Mouse (Mus musculus) heart, embryonic 12.5 days (tissue): ENCODE data around the gene E4f1. TPM values are rescaled to one million over a fixed set of nuclear protein-coding genes. Genes with fewer than 3 reads are reported as not detected.
"Not testable (repeated sequence)": the region's sequence is repeated elsewhere in the genome, so short reads cannot be mapped to it uniquely, and the experiment has no call there.

Experiments used
- ATAC-seq: fragments of 200-750 bp; cut with Nextera tagmentation; 2 replicates; pipeline ENCODE4 v1.8.0; 2017; ENCODE audit warnings: moderate TSS enrichment, moderate library complexity; ENCODE audit not compliant: insufficient number of reproducible peaks, low FRiP score
- H3K27ac ChIP-seq: fragments of 300-500 bp; sonication (generic); 2 replicates; pipeline ENCODE4 v1.5.1; 2016; ENCODE audit warnings: mild to moderate bottlenecking, moderate library complexity; ENCODE audit not compliant: poor library complexity, severe bottlenecking
- H3K27me3 ChIP-seq: fragments of 300-500 bp; sonication (generic); replicated peaks from 2 replicates; pipeline ENCODE4 v1.6.1; 2016; ENCODE audit warnings: mild to moderate bottlenecking, moderate library complexity
- H3K36me3 ChIP-seq: fragments of 300-500 bp; sonication (generic); 2 replicates; pipeline ENCODE4 v1.6.1; 2016; ENCODE audit warnings: mild to moderate bottlenecking, moderate library complexity
- H3K4me1 ChIP-seq: fragments of 300-500 bp; sonication (generic); replicated peaks from 2 replicates; pipeline ENCODE4 v1.6.1; 2016; ENCODE audit warnings: mild to moderate bottlenecking
- H3K4me2 ChIP-seq: fragments of 300-500 bp; sonication (generic); 2 replicates; pipeline ENCODE4 v1.6.1; 2016; ENCODE audit warnings: mild to moderate bottlenecking, moderate library complexity
- H3K4me3 ChIP-seq: fragments of 300-500 bp; sonication (generic); 2 replicates; pipeline ENCODE4 v1.5.1; 2016; ENCODE audit warnings: mild to moderate bottlenecking
- H3K9ac ChIP-seq: fragments of 300-500 bp; sonication (generic); 2 replicates; pipeline ENCODE4 v1.6.1; 2016; ENCODE audit warnings: mild to moderate bottlenecking, moderate library complexity
- H3K9me3 ChIP-seq: fragments of 300-500 bp; sonication (generic); replicated peaks from 2 replicates; pipeline ENCODE4 v1.6.1; 2016; ENCODE audit warnings: mild to moderate bottlenecking, moderate library complexity
- WGBS: fragments of 180-500 bp; shearing (Covaris S2); methylation state at CpG from one replicate; pipeline ENCODE4 v1.1.7; 2016; 5-methylcytosine and 5-hydroxymethylcytosine counted together
- polyA plus RNA-seq: library from polyadenylated mRNA; unstranded; fragments of >200 nt; fragmentation: Nextera tagmentation; extraction: Ambion mirVana; gene quantifications from 2 replicates; pipeline ENCODE4 v1.2.1, GENCODE M21; 2016

Gene E4f1
- polyA plus RNA-seq, 1 experiment from 2014 or later: 22.5 TPM

GRCm38 (mm10) chr17:24429201-24429983, 40.7 kb downstream of the E4f1 start:
- no peak overlapping the region; the same call in 1 of the 2 replicates for H3K4me3 ChIP-seq
- H3K27me3 ChIP-seq: no peaks in the 10 kb centered on the region
- no peak for ATAC-seq
- H3K27ac ChIP-seq: peak overlapping the region; percentile 88
- H3K9ac ChIP-seq: peak overlapping the region; percentile 47
- peaks cover 28% of the 10 kb centered on the region for H3K4me1 ChIP-seq
- H3K36me3 ChIP-seq: peaks cover 33% of the 10 kb centered on the region
- no peaks in the 10 kb centered on the region for H3K9me3 ChIP-seq
- 61% methylated on average over 14 of the region's 14 CpGs for WGBS
- H3K4me2 ChIP-seq: peak overlapping the region; percentile 42

- Histone ChIP-seq H3K9me3 (no peaks in the 10 kb centered on the region), H3K27ac (peak overlapping the region; percentile 98), H3K9ac (peak overlapping the region; percentile 92), H3K36me3 (peaks cover 35% of the 10 kb centered on the region), H3K4me2 (peak overlapping the region; percentile 66), H3K4me1 (peaks cover 28% of the 10 kb centered on the region), H3K4me3 (peak overlapping the region; percentile 80), H3K27me3 (no peaks in the 10 kb centered on the region)
- WGBS: 5% methylated on average over 8 of the region's 8 CpGs
- ATAC-seq: 0 out of 2 replicates have a peak, but pooled peaks have one; percentile 27
Measured at GRCm38 (mm10) chr17:24427170-24427557, 42.9 kb downstream of the E4f1 start.

GRCm38 (mm10) chr17:24426471-24427169, 43.5 kb downstream of the E4f1 start, which contains the start of gene Eci1:
TSS of gene Eci1 (plus strand) at chr17:24426641.
- ATAC-seq: peak; percentile 97
- Histone ChIP-seq H3K4me3 (peak within 1 kb of the TSS; percentile 80), H3K9ac (peak within 1 kb of the TSS; percentile 92), H3K4me1 (peaks cover 28% of the 10 kb centered on the region), H3K9me3 (no peaks in the 10 kb centered on the region), H3K27me3 (no peaks in the 10 kb centered on the region), H3K27ac (peak within 1 kb of the TSS; percentile 98), H3K4me2 (peak within 1 kb of the TSS; percentile 66), H3K36me3 (peaks cover 37% of the 10 kb centered on the region)
- under 1% methylated on average over 48 of the region's 48 CpGs for WGBS

GRCm38 (mm10) chr17:24425905-24426304, 44.2 kb downstream of the E4f1 start:
- H3K27ac ChIP-seq: peak overlapping the region; percentile 98; the same call in 1 of the 2 replicates
- WGBS: 90% methylated on average over 7 of the region's 7 CpGs

GRCm38 (mm10) chr17:24425326-24425725, 44.8 kb downstream of the E4f1 start:
- WGBS: 94% methylated on average over 6 of the region's 8 CpGs
- not testable (repeated sequence) for H3K4me3 ChIP-seq, H3K9ac ChIP-seq, H3K27ac ChIP-seq, ATAC-seq, H3K9me3 ChIP-seq, H3K4me2 ChIP-seq, H3K27me3 ChIP-seq
- Histone ChIP-seq H3K36me3 (peaks cover 48% of the 10 kb centered on the region), H3K4me1 (peaks cover 22% of the 10 kb centered on the region)

More at GRCm38 (mm10) chr17:24425905-24426304, 44.2 kb downstream of the E4f1 start:
- peak overlapping the region; percentile 66 for H3K4me2 ChIP-seq
- peaks cover 43% of the 10 kb centered on the region for H3K36me3 ChIP-seq
- H3K9me3 ChIP-seq: no peaks in the 10 kb centered on the region
- H3K27me3 ChIP-seq: no peaks in the 10 kb centered on the region
- no peak overlapping the region for H3K9ac ChIP-seq
- peaks cover 28% of the 10 kb centered on the region for H3K4me1 ChIP-seq
- no peak for ATAC-seq
- H3K4me3 ChIP-seq: peak overlapping the region; percentile 80; the same call in 1 of the 2 replicates

GRCm38 (mm10) chr17:24424489-24424888, 45.6 kb downstream of the E4f1 start:
- no peak overlapping the region for H3K4me2 ChIP-seq
- peaks cover 57% of the 10 kb centered on the region for H3K36me3 ChIP-seq
- H3K27me3 ChIP-seq: no peaks in the 10 kb centered on the region
- no peak overlapping the region for H3K9ac ChIP-seq
- no peak for ATAC-seq
- H3K9me3 ChIP-seq: no peaks in the 10 kb centered on the region
- no peak overlapping the region for H3K4me3 ChIP-seq
- peaks cover 14% of the 10 kb centered on the region for H3K4me1 ChIP-seq
- no peak overlapping the region for H3K27ac ChIP-seq
- WGBS: 96% methylated on average over 5 of the region's 5 CpGs

- Histone ChIP-seq H3K9ac (no peak overlapping the region), H3K27ac (no peak overlapping the region), H3K27me3 (no peaks in the 10 kb centered on the region), H3K36me3 (peaks cover 71% of the 10 kb centered on the region), H3K4me2 (no peak overlapping the region), H3K9me3 (no peaks in the 10 kb centered on the region), H3K4me3 (no peak overlapping the region), H3K4me1 (peaks cover 6% of the 10 kb centered on the region; the same call in 1 of the 2 replicates)
- WGBS: 95% methylated on average over 4 of the region's 4 CpGs
- ATAC-seq: no peak
Measured at GRCm38 (mm10) chr17:24423114-24423513, 47.0 kb downstream of the E4f1 start.

- H3K4me3 ChIP-seq: peak overlapping the region; percentile 98
- peaks cover 56% of the 10 kb centered on the region for H3K36me3 ChIP-seq
- no peaks in the 10 kb centered on the region for H3K27me3 ChIP-seq
- 75% methylated on average over 3 of the region's 3 CpGs for WGBS
- no peak overlapping the region for H3K27ac ChIP-seq
- H3K9me3 ChIP-seq: no peaks in the 10 kb centered on the region
- H3K9ac ChIP-seq: peak overlapping the region; percentile 94
- ATAC-seq: no peak
- peak overlapping the region; percentile 99 for H3K4me2 ChIP-seq
- peaks cover 39% of the 10 kb centered on the region for H3K4me1 ChIP-seq
Measured at GRCm38 (mm10) chr17:24416051-24416652, 54.0 kb downstream of the E4f1 start.

- Histone ChIP-seq H3K9me3 (no peaks in the 10 kb centered on the region), H3K4me2 (peak overlapping the region; percentile 99), H3K36me3 (peaks cover 52% of the 10 kb centered on the region), H3K9ac (peak overlapping the region; percentile 94), H3K27me3 (no peaks in the 10 kb centered on the region), H3K27ac (peak overlapping the region; percentile 96), H3K4me3 (peak overlapping the region; percentile 98), H3K4me1 (peaks cover 39% of the 10 kb centered on the region)
- under 1% methylated on average over 21 of the region's 21 CpGs for WGBS
- no peak for ATAC-seq
Measured at GRCm38 (mm10) chr17:24415011-24415410, 55.1 kb downstream of the E4f1 start.

GRCm38 (mm10) chr17:24414230-24414976, 55.7 kb downstream of the E4f1 start, which contains the start of gene Rnps1:
TSS of gene Rnps1 (plus strand) at chr17:24414565.
- peak within 1 kb of the TSS; percentile 94 for H3K9ac ChIP-seq
- peak; percentile 94 for ATAC-seq
- no peaks in the 10 kb centered on the region for H3K27me3 ChIP-seq
- H3K4me3 ChIP-seq: peak within 1 kb of the TSS; percentile 98
- peak within 1 kb of the TSS; percentile 96 for H3K27ac ChIP-seq
- H3K4me2 ChIP-seq: peak within 1 kb of the TSS; percentile 99
- H3K9me3 ChIP-seq: no peaks in the 10 kb centered on the region
- under 1% methylated on average over 64 of the region's 64 CpGs for WGBS
- peaks cover 39% of the 10 kb centered on the region for H3K4me1 ChIP-seq
- H3K36me3 ChIP-seq: peaks cover 52% of the 10 kb centered on the region
